Mouse (Mus musculus): ENCODE measurements around the gene Cd44.

Cd44 gene

DNA sequence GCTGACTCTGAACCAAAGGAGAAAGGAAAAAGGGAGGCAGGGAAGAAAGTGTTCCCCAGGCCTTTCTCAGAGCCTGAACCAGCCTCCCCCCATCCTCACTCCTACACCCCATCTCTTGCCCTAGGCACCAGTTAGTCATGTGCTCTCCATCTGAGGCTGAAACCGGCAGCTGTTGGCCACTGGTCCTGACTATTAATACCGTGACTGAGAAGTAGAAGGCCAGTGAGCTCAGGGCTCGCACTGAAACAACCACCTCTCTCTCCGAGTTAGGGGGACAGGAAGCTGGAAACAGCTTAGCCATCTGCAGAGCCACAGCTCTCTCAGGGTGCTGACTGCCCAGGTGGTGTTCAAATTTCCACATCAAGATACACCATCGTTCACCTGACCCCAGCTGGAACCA is 13.2 kb upstream of the Cd44 start:
- in situ Hi-C loops (cut with MseI, MboI), result no loop called here

GRCm38 (mm10) chr2:102913833-102914545 is 12.5 kb upstream of the Cd44 start:
- in situ Hi-C loops (cut with MseI, MboI), result no loop called here

GRCm38 (mm10) chr2:102912951-102913350 is 11.5 kb upstream of the Cd44 start:
- in situ Hi-C loops (cut with MseI, MboI), result no loop called here

- in situ Hi-C loops (cut with MseI, MboI), result no loop called here
Measured at GRCm38 (mm10) chr2:102912469-102912868, 11.0 kb upstream of the Cd44 start.

DNA sequence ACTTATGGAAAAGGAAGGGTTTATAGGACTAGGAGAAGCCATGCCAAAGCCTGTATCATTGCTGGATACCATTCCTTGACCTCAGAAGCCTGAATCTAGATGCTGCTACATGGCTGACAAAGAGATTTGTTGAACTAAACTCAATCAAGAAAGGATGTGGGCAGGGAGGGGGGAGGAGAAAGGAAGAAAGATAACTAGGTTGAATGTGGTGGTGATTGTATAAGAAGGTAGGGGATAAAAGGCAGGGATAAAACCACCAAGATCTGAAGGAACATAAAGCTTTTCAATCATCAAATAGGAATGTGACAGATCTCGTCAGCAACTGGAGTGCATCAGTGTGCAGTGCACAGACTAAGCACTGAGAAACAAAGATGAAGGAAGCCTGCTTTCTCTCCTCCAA is 7.9 kb upstream of the Cd44 start:
- in situ Hi-C loops (cut with MseI, MboI), result no loop called here

GRCm38 (mm10) chr2:102905604-102906003 is 4.1 kb upstream of the Cd44 start:
- in situ Hi-C loops (cut with MseI, MboI), result no loop called here

GRCm38 (mm10) chr2:102901828-102902223 is 361 bp upstream of the Cd44 start:
- in situ Hi-C loops (cut with MseI, MboI), result no loop called here

DNA sequence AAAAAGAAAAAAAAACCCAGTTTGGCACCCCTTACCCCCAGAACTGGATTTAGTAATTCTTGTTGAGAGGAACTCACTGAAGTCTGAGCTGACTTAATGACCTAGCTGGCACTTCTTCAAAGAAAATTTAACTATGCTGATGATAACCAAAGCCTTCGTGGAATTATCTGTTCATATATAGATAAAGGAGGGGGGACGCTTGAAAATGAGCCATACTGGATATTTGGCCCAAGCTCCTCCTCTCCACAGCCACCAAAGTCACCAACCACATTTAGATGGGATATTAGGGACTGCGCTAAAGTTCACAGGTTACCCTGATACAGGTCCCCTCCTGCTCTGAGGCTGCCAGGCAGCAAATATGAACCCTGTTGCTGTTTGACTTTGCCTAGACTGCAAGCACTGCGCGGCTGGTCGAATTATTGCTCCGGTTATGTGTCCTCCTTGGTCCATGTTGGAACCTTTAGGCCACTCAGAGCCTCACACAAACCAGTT is 1.2 kb downstream of the Cd44 start:
- in situ Hi-C loops (cut with MseI, MboI), result no loop called here

DNA sequence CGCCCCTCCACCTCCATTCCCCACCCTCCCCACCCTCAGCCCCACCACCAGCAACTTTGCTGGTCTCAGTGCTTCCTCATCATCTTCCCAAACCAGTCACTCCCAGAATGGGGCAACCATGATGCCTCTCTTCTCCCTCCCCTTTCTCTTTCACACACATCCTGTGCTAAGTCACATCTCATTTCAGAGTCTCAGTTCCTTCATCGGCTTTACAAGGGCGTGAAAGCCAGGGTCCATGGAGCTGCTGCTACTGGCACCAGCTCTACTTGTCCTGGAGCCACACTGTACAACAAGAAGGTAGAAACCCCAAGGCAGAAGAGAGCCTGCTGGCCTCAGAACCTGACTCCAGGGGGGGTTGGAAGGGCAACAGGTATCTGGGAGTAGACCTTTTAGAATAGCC is 2.2 kb downstream of the Cd44 start:
- in situ Hi-C loops (cut with MseI, MboI), result no loop called here

DNA sequence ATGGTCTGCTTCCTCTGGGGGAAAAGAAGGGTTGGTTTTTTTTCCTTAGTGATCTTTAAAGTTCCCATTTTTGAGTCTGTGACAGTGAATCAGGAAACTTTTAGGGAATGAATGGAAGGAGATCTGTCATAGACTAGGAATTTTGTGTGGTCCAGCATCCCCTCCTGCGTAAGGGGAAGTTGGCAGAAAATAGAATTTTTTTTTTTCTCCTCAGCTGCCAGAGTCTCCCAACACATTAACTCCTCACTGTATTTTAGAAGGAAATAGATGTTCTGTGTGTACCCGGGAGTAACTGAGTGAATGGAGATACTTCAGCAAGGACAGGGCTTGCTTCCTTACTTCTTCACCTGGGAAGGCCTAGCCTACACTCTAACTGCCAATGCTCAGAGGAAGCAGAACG is 2.9 kb downstream of the Cd44 start:
- in situ Hi-C loops (cut with MseI, MboI), result no loop called here

DNA sequence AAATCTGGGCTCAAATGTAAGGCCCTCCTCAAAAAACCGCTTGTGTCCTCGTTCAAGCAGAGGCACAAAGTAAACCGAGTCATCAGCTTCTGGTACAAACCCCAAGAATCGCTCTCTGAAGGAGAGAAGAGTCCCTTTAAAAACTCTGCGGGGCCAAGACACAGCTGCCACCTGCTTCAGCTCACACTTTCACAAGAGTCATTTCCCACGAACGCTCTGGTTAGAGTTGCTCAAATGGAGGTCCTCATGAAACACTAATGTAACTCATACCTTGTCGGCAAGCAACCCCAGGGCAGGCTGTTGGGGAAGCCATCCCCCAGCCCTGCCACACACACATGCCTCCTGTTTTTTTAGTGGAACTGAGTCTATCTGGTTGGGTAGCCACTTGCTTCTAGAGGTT is 5.3 kb downstream of the Cd44 start:
- in situ Hi-C loops (cut with MseI, MboI), result no loop called here

- in situ Hi-C loops (cut with MseI, MboI), result no loop called here
Measured at GRCm38 (mm10) chr2:102895197-102895596, 6.3 kb downstream of the Cd44 start.

DNA sequence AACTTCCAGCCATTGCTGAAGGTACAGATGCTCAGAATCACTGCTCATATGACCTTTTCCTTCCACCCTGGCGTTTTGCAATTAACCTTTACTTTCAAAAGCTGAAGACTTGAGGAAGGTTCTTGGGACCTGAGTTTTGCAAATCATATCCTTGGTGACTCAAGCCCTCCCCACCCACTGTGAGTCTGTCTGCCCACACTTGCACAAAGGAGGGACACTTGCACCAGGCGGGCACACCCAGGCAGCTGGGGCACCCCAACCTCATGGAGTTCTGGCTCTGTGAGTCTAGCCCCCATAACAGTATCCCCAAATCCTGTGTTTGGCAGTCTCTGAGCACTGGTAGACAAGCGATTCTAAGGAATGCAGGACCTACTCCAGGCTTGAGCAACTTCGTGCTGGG is 6.7 kb downstream of the Cd44 start:
- in situ Hi-C loops (cut with MseI, MboI), result no loop called here

- in situ Hi-C loops (cut with MseI, MboI), result no loop called here
Measured at GRCm38 (mm10) chr2:102888688-102889225, 12.7 kb downstream of the Cd44 start.

DNA sequence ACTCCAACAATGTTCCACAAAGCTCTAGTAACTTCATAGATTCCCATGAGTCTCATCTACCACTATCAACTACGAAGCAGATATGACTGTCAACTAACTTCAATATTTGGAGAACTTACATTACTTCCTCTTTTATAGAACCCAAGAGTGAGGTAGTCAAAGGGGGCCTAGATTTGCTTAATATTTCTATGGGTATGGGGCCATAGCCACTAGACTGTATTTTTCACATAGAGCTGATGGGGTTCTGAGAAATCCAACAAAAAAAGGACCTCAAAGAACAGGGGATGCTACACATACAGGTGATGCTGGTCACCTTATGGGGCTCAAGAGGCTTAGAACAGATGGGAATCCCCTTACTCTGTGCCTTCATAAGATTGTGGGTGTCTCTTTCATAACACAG is 14.3 kb downstream of the Cd44 start:
- in situ Hi-C loops (cut with MseI, MboI), result no loop called here

DNA sequence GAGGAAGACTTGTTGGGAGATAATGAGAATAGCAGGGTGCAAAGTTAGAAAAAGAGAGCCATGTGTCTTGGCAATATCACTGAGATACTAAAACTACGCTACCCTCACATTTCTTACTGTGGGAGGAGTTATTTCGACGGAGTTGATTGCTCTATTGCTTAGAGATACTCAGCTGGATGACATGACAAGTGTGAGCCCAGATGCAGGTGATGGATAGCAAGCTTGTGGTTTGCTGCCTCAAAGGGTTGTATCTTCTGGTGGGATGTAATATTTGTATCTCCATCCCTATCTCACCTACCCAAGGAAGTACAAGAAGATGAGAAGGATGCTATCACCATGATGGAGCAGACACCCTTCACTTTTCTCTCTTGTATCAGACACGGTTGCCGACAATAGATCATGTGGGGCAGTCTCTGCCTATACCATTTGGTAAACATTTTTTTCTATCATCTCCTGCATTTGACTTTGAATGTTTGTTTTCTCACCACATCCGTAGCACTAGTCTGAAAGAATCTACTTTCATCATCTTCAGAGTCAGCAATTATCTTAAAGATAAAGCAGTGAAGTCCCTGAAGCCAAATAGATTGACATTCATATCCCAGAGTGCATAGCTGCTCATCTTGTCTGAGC is 15.0 kb downstream of the Cd44 start:
- in situ Hi-C loops (cut with MseI, MboI), result no loop called here

DNA sequence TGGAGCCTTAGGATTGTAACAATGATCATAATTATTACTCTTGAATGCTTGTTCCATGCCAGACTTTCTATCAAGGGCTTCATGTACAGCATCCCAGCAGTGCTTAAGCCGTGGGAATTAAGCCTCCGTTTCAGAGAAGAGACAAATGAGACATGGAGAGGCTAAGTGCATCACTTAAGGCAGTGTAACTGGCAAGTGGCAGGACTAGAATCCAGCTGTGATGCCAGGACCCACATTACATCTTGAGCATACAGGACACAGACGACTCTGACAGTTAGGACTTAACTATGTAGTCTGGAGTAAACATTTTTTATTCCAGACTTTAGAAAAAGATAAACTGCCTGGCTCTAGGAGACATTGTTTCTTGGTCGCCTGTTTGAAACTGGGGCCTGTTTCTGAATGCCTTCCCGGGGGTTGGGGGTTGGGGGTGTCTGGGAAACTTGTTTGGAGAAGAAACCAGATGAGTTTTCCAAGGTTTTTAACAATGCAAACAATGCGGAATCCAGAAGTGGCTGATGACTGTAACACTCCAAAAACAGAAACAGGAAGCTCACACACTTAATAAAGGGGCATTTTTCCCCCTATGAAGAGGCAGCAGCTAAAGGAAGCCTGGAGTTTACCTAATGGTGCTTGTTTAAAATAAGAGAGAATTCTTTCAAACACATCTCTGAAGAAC is 18.7 kb downstream of the Cd44 start:
- in situ Hi-C loops (cut with MseI, MboI), result no loop called here

DNA sequence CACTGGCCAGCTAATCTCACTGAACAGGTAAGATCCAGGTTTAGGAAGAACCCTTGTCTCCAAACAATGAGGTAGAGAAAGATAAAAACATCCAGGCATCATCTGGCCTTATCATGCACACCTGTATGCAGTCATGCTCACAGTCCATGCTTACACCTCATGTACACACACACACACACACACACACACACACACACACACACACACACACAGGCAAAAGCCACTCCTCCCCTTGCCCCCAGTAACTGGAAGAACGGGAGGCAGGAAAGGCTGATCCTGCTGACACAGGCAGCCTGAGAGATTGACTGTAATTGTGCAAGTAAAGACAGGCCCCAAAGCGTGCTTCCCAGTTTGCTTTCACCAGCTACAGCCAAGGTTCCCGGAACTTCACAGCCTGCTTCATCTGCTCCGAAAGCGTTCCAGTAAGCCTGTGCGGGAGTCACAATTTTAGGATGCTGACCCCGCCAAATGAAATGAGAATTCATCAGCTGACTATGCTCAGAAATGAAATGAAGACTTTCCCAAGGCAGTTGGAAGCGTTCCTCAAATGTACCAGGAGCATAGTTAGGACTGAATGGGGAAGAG is 19.4 kb downstream of the Cd44 start:
- in situ Hi-C loops (cut with MseI, MboI), result no loop called here

- in situ Hi-C loops (cut with MseI, MboI), result no loop called here
Measured at GRCm38 (mm10) chr2:102878513-102878912, 23.0 kb downstream of the Cd44 start.

GRCm38 (mm10) chr2:102877463-102877862 is 24.0 kb downstream of the Cd44 start:
- in situ Hi-C loops (cut with MseI, MboI), result no loop called here

DNA sequence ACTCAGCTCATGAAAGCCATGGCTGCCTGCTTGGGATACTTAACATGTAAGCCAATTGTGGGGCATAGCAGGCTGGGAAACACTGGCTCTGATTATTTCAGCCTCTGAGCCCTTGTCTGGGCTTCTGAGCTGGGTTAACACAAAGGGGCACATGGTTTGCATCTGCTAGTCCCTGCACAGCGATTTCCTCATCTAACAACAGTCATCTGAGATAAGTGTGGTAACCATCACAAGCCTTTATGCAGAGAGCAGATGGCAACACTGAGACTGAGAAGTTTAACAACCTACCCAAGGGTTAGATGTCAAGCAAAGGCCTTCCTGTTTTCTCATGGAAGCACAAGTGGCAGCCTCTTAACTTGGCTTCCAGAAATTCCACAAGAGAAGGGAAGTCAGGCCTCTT is 25.3 kb downstream of the Cd44 start:
- in situ Hi-C loops (cut with MseI, MboI), result no loop called here

- in situ Hi-C loops (cut with MseI, MboI), result no loop called here
Measured at GRCm38 (mm10) chr2:102873848-102874247, 27.6 kb downstream of the Cd44 start.
